Mouse (Mus musculus) fat pad, adult 2 months (tissue): ENCODE results near the gene Bglap.
A peak's percentile ranks its signal among the peaks of the same experiment; 100 is the strongest.
"Not testable (repeated sequence)": the region's sequence is repeated elsewhere in the genome, so short reads cannot be mapped to it uniquely, and the experiment has no call there.

Experiments used
- DNase-seq: peaks from one replicate; pipeline ENCODE4 v3.0.0-alpha.2; 2011; ENCODE audit warnings: low read depth, low spot score; ENCODE audit errors: extremely low read depth

The Bglap gene

GRCm38 (mm10) chr3:88384364-88384763, at the start of gene Bglap:
Bglap (minus strand) TSS chr3:88384464.
- no peak for DNase-seq

GRCm38 (mm10) chr3:88428639-88429038, 44.4 kb upstream of the Bglap start:
- DNase-seq = not testable (repeated sequence)

GRCm38 (mm10) chr3:88427342-88427905, 43.2 kb upstream of the Bglap start:
- no peak for DNase-seq

- DNase-seq = no peak
Measured at GRCm38 (mm10) chr3:88425708-88426420, 41.6 kb upstream of the Bglap start.

DNA sequence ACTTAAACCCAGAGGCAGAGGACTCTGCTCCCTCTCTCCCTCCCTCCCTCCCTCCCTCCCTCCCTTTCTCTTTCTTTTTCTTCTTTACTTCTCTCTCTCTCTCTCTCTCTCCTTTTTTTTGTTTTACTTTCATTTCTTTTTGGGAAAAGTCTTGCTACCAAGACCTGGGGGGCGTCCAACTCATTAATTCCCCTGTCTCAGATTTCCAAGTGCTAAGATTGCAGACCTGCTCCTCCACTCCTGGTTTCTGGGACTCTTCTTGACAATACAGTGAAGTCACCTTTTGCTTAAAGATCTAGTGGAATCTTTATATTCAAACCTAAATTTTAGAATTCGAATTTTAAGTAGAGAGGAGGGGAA, 41.0 kb upstream of the Bglap start:
- DNase-seq = no peak

DNA sequence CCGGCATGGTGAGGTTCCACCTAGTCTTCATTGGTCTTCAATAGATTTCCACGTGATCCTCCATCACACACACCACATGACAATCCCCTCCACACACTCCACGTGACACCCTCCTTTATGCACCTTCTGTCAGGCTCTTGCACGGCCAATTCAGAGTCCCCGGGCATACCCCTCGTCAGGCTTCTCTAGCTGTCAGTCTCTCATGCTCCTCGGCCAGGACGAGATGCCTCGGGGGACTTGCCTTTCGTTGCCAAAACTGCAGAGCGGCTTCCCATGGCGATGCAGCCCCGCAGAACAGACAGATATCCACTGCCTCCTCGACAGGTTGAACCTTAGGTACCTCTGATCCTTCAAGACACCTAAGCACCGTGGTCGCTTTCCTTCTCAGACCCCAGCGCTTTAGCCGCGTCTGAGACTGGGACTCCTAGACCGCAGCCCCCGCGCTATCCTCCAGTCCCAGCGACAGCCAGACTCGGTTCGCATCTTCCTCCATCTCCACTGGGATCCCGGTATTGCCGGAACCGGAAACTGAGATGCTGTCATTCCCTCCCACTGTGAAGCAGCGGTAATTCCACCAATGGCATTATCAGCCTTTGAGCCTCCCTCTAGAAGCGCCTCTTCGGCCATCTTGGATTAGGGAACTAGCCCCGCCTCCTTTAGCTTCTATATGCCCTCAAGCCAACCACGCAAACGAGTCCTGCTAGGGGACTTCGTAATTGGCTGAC, 40.5 kb upstream of the Bglap start, which contains the start of gene Slc25a44:
TSS of gene Slc25a44 (minus strand) at position 535 of the 725 bp plus-strand sequence.
- peak; percentile 91 for DNase-seq

DNA sequence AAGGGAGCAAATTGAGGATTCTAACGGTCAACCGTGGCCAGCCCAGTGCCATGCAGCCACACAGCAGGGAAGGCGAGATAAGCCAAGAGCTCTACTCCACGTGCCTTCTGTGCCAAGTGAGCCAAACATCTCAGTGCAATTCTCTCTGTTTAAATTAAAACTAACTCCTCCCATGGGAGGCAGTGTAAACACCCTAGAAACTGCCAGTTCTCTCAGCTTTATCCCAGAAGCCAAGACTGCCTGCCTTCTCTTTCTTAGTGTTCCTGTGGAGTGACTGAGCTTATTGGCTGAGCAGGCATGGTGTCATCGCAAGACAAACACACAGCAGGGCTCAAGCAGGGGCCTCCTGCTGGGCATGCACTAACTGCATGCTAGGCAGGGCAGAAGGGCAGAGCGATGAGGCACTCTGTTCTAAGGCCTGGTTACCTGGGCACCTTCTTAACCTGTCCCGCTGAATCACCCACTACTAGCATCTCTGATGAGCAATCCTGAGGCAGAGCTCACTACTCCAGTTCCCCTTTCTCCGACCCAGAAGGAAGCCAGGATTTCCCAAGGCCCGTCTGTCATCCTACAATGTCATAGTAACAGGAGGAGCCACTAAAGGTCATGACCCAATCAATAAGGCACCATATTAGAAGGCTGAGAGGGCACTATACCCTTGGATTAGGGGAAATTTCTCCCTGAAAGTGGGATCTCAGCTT, 37.9 kb upstream of the Bglap start:
- no peak for DNase-seq

- DNase-seq = no peak
Measured at GRCm38 (mm10) chr3:88420771-88421170, 36.5 kb upstream of the Bglap start.

DNA sequence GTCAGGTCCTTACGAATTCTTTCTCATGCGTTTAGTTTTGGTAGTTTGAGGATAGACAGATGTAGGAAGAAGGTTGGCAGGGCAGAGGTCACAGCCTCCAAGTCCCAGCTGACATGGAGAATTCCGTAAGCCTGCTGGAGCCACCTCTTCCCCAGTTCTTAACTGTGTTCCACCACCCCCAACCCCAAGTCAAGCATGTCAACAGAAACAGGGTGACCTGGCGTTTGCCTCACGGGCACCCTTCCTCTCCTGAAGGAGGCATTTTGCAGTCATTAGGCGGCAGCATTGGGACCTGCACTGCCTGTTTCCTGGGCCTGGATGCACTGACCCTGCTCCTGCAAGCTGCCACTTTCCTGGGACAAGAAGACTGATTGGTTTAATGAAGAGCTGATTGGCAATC, 33.8 kb upstream of the Bglap start:
- no peak for DNase-seq

DNA sequence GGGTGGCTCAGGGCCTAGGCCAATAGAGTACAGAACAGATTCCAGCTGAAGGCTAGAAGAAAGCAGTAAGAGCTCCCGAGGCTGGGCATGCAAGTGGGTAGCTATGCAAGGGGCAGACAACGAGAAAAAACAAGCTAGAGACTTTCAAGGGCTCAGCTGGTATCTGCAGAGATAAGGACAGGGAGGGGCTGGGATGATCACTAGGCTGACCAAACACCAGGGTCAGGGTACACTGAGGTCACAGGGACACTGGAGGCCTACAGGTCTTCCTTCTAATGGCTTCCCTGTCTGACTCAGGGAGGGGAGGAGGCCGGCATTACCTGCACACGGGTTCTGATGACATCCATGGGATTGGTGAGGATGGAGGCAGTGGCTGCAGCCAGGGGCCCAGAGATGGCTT, 31.4 kb upstream of the Bglap start:
- DNase-seq = no peak

GRCm38 (mm10) chr3:88412636-88413035, 28.4 kb upstream of the Bglap start:
- DNase-seq = no peak

- DNase-seq = no peak
Measured at GRCm38 (mm10) chr3:88411681-88412080, 27.4 kb upstream of the Bglap start.

DNA sequence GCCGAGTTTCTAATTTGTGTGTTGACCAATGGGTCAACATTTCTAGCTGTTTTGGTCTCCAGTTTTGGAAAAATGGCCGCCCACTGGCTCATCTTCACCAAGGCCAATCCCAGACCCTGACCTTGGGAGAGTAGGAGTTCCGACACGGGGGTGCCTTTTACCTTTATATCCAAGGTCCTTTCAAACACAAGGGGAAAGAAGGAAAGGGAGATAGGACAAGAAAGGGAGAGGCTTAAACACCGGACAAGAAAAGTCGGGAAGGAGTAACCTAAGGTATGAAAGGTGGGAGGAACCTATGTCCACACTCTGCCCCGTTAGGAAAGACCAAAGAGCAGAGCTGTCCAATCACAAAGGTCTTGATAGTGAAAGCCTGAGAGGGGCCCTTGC, 26.4 kb upstream of the Bglap start:
- DNase-seq = no peak

DNA sequence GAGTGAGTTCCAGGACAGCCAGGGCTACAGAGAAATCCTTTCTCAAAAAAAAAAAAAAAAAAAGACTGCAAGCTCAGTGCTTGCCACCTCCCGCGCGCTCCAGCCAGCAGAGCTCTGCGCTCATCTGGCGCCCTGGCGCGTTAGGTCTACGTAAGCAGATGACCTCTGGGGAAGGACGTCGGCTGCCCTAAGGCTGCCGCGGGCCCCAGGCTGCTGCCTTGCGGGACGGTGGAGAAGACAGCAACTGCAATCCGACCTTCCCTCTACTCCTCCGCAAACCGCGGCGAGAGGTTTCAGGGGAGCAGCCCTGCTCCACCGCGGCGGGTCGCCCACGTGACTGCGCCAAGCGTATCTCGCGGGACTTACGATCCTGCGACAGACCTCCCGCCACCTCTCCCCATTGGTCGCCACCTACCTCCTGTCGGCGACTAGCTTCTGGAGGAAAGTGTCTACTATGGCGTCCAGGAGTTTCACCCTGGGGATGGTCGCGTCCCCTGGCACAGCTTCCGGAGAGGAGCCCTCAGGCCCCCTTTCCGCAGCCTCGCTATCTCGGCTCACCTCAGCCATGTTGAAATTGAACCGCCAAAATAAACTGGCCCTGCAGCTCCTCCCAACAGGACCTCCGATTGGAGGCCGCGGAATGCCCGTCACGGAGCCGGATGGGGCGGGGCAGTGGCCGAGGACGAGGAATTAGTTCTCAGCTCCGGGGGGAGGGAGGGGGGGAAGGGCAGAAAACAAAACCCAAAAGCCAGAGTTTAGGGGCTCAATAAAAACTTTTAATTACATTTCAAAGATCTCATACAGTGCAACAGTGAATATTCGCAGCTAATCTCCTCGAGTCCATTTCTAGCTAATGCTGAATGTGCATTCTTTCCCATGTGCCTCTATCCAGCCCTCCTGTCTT, 25.7 kb upstream of the Bglap start, which contains the start of gene Pmf1:
TSS of gene Pmf1 (minus strand) at position 591 of the 904 bp plus-strand sequence.
- DNase-seq = peak; percentile 61

GRCm38 (mm10) chr3:88408953-88409352, 24.7 kb upstream of the Bglap start:
- DNase-seq = no peak

GRCm38 (mm10) chr3:88407529-88407928, 23.3 kb upstream of the Bglap start:
- DNase-seq = no peak

GRCm38 (mm10) chr3:88407090-88407489, 22.8 kb upstream of the Bglap start:
- DNase-seq = peak; percentile 28

- DNase-seq = no peak
Measured at GRCm38 (mm10) chr3:88403522-88404230, 19.4 kb upstream of the Bglap start.

GRCm38 (mm10) chr3:88398666-88399065, 14.4 kb upstream of the Bglap start:
- no peak for DNase-seq

GRCm38 (mm10) chr3:88395742-88396141, 11.5 kb upstream of the Bglap start:
- no peak for DNase-seq
